ENCODE assay signal across 19 mouse cellular contexts in genomic region chr8:115088162-115088561, GRCm38 (mm10).
A peak's percentile ranks its signal among the peaks of the same experiment; 100 is the strongest.
DNase-seq lines count a peak whose midpoint lies in the region; ATAC-seq and TF ChIP-seq lines count a peak whose summit lies in the region.
"Had no signal": no experiment of that assay in that cellular context is flagged by ENCODE, and none has a peak within 500 bp of the region (broad histone marks: within the 10 kb centered on the region; RNA-seq: fewer than 3 reads in every experiment).

No protein-coding gene starts in this region.

- no peak overlapping the region for H3K4me2 ChIP-seq in hindbrain, postnatal 0 days (ENCODE audit: low read depth, low read length)
- no peak overlapping the region for H3K4me2 ChIP-seq in hindbrain, embryonic 16.5 days (ENCODE audit: low read length)
- no peak overlapping the region for H3K4me2 ChIP-seq in lung, embryonic 14.5 days
- H3K4me2 ChIP-seq: forebrain, embryonic 13.5 days; hindbrain, embryonic 13.5 days; kidney, embryonic 15.5 days; neural tube, embryonic 15.5 days had no signal

- H3K4me3 ChIP-seq in hindbrain, postnatal 0 days (ENCODE audit: low read length), result no peak overlapping the region
- no peak overlapping the region for H3K4me3 ChIP-seq in hindbrain, embryonic 16.5 days (ENCODE audit: low read length)
- H3K4me3 ChIP-seq in lung, embryonic 14.5 days (ENCODE audit: low read depth, low read length), result no peak overlapping the region
- H3K4me3 ChIP-seq: forebrain, embryonic 13.5 days; heart, embryonic 10.5 days; hindbrain, embryonic 13.5 days; kidney, embryonic 15.5 days; myocyte; neural tube, embryonic 15.5 days had no signal

- no peaks in the 10 kb centered on the region for H3K27me3 ChIP-seq in hindbrain, postnatal 0 days (ENCODE audit: insufficient read depth, low read length)
- no peaks in the 10 kb centered on the region for H3K27me3 ChIP-seq in hindbrain, embryonic 16.5 days (replicated peaks; ENCODE audit: control insufficient read depth, insufficient read depth, low read length)
- no peaks in the 10 kb centered on the region for H3K27me3 ChIP-seq in lung, embryonic 14.5 days (ENCODE audit: insufficient read depth, low read length)
- H3K27me3 ChIP-seq: forebrain, embryonic 13.5 days; hindbrain, embryonic 13.5 days; kidney, embryonic 15.5 days; neural tube, embryonic 15.5 days had no signal

- no peaks in the 10 kb centered on the region for H3K36me3 ChIP-seq in hindbrain, postnatal 0 days (ENCODE audit: insufficient read depth, low read length)
- no peaks in the 10 kb centered on the region for H3K36me3 ChIP-seq in hindbrain, embryonic 16.5 days (ENCODE audit: control insufficient read depth, insufficient read depth, low read length)
- no peaks in the 10 kb centered on the region for H3K36me3 ChIP-seq in lung, embryonic 14.5 days (ENCODE audit: insufficient read depth)
- H3K36me3 ChIP-seq: heart, embryonic 10.5 days; hindbrain, embryonic 13.5 days; kidney, embryonic 15.5 days; neural tube, embryonic 15.5 days had no signal

- no peak overlapping the region for H3K9ac ChIP-seq in hindbrain, postnatal 0 days (replicated peaks; ENCODE audit: low read length)
- no peak overlapping the region for H3K9ac ChIP-seq in hindbrain, embryonic 16.5 days (ENCODE audit: low read depth, low read length)
- H3K9ac ChIP-seq in lung, embryonic 14.5 days, result no peak overlapping the region
- H3K9ac ChIP-seq: forebrain, embryonic 13.5 days; hindbrain, embryonic 13.5 days; kidney, embryonic 15.5 days; neural tube, embryonic 15.5 days had no signal

- peak; percentile 32 for TF ChIP-seq CTCF in hindbrain, postnatal 0 days (IDR thresholded peaks at IDR 0.05; ENCODE audit: low read depth)
- peak; percentile 41; the same call in 1 of the 2 replicates for TF ChIP-seq CTCF in lung, embryonic 14.5 days (IDR thresholded peaks at IDR 0.05; ENCODE audit: low read depth)

- no peak for ATAC-seq in hindbrain, postnatal 0 days
- ATAC-seq in hindbrain, embryonic 16.5 days, result no peak
- ATAC-seq in lung, embryonic 14.5 days (ENCODE audit: insufficient read depth), result no peak
- ATAC-seq: forebrain, embryonic 13.5 days; intestine, embryonic 16.5 days had no signal

- H3K4me1 ChIP-seq in hindbrain, postnatal 0 days (ENCODE audit: insufficient read depth, low read length), result no peaks in the 10 kb centered on the region
- no peaks in the 10 kb centered on the region for H3K4me1 ChIP-seq in hindbrain, embryonic 16.5 days (ENCODE audit: control insufficient read depth, insufficient read depth, low read depth, low read length)
- H3K4me1 ChIP-seq in lung, embryonic 14.5 days (ENCODE audit: insufficient read depth), result no peaks in the 10 kb centered on the region
- H3K4me1 ChIP-seq: hindbrain, embryonic 13.5 days; neural tube, embryonic 15.5 days had no signal

- no peak for DNase-seq in hindbrain, postnatal 0 days (ENCODE audit: low spot score)
- DNase-seq in lung, embryonic 14.5 days, result no peak
- no peak for DNase-seq in lung, adult 18-20 months
- DNase-seq in ES-CJ7 (ENCODE audit: low read depth, low spot score) (peak; percentile 29), ZHBTc4 (ENCODE audit: low read depth, low spot score) (peak; percentile 46)
- DNase-seq in spleen, postnatal 36 days (ENCODE audit: low spot score in 2 of 2), result no peak
- no peak for DNase-seq in frontal cortex, postnatal 14 days (ENCODE audit: low spot score in 2 of 2)
- DNase-seq: cerebellum, adult 9-10 months; layer of hippocampus, postnatal 36 days; midbrain, embryonic 14.5 days; thymus, adult 18-20 months had no signal

- H3K27ac ChIP-seq in hindbrain, postnatal 0 days, result no peak overlapping the region
- H3K27ac ChIP-seq in hindbrain, embryonic 16.5 days (ENCODE audit: low read depth, low read length), result no peak overlapping the region
- H3K27ac ChIP-seq in lung, embryonic 14.5 days (ENCODE audit: low read depth), result no peak overlapping the region
- H3K27ac ChIP-seq: forebrain, embryonic 13.5 days; heart, embryonic 10.5 days; hindbrain, embryonic 13.5 days; kidney, embryonic 15.5 days; neural tube, embryonic 15.5 days had no signal

- H3K9me3 ChIP-seq in hindbrain, postnatal 0 days (ENCODE audit: low read length), result no peaks in the 10 kb centered on the region
- H3K9me3 ChIP-seq in hindbrain, embryonic 16.5 days (ENCODE audit: control insufficient read depth, low read length), result 0 out of 2 replicates have a peak, but pooled peaks cover 2% of the 10 kb centered on the region
- no peaks in the 10 kb centered on the region; the same call in 1 of the 2 replicates for H3K9me3 ChIP-seq in lung, embryonic 14.5 days (ENCODE audit: low read depth, low read length)
- H3K9me3 ChIP-seq: forebrain, embryonic 13.5 days; hindbrain, embryonic 13.5 days; kidney, embryonic 15.5 days; neural tube, embryonic 15.5 days had no signal

Comparison
In these comparisons a context has a peak if more than half of its experiments do, and no peak if none do; other contexts are left out.
1. DNase-seq: peak in ES-CJ7 (single experiment) and ZHBTc4 (single experiment); none in hindbrain, postnatal 0 days (single experiment), lung, embryonic 14.5 days (single experiment), lung, adult 18-20 months (0 of 2), spleen, postnatal 36 days (0 of 2) and frontal cortex, postnatal 14 days (0 of 2).